Mouse (Mus musculus) heart, embryonic 10.5 days (tissue): ENCODE data around the gene Gbx2. TPM values are rescaled to one million over a fixed set of nuclear protein-coding genes. Genes with fewer than 3 reads are reported as not detected.

Experiments used
- DNase-seq: peaks from one replicate; pipeline ENCODE4 v3.0.0-alpha.2; 2017; ENCODE audit warnings: low spot score
- H3K27ac ChIP-seq: fragments of 300-500 bp; sonication (generic); 2 replicates; pipeline ENCODE4 v1.5.1; 2016; ENCODE audit warnings: mild to moderate bottlenecking
- H3K27me3 ChIP-seq: fragments of 300-500 bp; sonication (generic); 2 replicates; pipeline ENCODE4 v1.6.1; 2016; ENCODE audit warnings: mild to moderate bottlenecking; ENCODE audit not compliant: poor library complexity, insufficient read depth, severe bottlenecking
- H3K36me3 ChIP-seq: fragments of 300-500 bp; sonication (generic); 2 replicates; pipeline ENCODE4 v1.6.1; 2016; ENCODE audit warnings: mild to moderate bottlenecking, moderate library complexity
- H3K4me1 ChIP-seq: fragments of 300-500 bp; sonication (generic); 2 replicates; pipeline ENCODE4 v1.6.1; 2016; ENCODE audit warnings: mild to moderate bottlenecking
- H3K4me3 ChIP-seq: fragments of 300-500 bp; sonication (generic); 2 replicates; pipeline ENCODE4 v1.5.1; 2016; ENCODE audit warnings: mild to moderate bottlenecking, moderate library complexity
- H3K9me3 ChIP-seq: fragments of 300-500 bp; sonication (generic); 2 replicates; pipeline ENCODE4 v1.6.1; 2016; ENCODE audit warnings: mild to moderate bottlenecking, moderate library complexity
- WGBS: fragments of 180-500 bp; shearing (Covaris S2); methylation state at CpG from one replicate; pipeline ENCODE4 v1.1.7; 2016; 5-methylcytosine and 5-hydroxymethylcytosine counted together
- polyA plus RNA-seq: library from polyadenylated mRNA; unstranded; fragments of >200 nt; fragmentation: Nextera tagmentation; extraction: Ambion mirVana; gene quantifications from 2 replicates; pipeline ENCODE4 v1.2.1, GENCODE M21; 2016

Gene Gbx2
- polyA plus RNA-seq, 1 experiment from 2014 or later, result 1.9 TPM

DNA sequence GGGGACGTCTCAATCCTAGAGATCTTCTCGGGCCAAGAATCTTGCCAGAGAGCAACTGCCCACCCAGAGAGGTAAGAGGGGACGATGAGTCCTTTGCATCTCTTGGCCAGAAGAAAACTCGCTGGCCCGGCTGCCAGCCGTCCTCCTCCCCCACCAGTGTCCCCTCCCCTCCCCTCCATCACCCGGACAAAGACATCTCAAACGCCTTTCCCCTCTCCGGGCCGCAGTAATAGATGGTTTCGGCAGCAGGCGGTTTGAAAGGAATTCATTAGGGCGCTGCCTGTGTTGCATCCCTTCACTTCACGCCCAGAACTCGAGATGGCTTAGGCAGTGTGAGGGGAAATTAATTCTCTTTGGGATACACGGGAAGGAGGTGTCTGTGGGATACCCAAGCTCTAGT, 1.6 kb upstream of the Gbx2 start:
- WGBS, result 2% methylated on average over 16 of the region's 16 CpGs
- H3K4me3 ChIP-seq, result no peak overlapping the region
- no peak for DNase-seq

DNA sequence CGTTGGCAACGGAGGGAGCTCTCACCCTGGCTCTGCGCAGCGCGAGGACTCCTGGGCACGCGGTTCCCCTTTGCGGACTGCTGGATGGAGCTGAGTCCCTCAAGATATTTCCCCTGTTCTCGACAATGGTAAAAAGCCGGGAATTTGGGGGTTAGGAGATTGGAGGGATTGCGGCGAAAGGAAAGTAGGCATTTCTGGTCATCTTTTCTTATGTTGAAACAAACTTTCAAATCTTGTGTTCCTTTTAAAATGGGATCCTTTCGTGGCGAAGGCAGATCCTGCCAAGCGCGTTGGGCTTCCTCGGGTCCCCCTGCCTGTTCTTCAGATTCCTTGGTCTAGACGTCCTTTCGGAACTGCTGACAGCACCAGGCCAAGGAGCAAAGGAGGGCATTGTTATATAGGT, 1.0 kb upstream of the Gbx2 start:
- H3K4me1 ChIP-seq, result peaks cover 49% of the 10 kb centered on the region
- peak overlapping the region; percentile 71; the same call in 1 of the 2 replicates for H3K4me3 ChIP-seq

More for the DNA sequence above, 1.6 kb upstream of the Gbx2 start:
- H3K9me3 ChIP-seq, result no peaks in the 10 kb centered on the region
- H3K27ac ChIP-seq, result no peak overlapping the region
- H3K4me1 ChIP-seq, result peaks cover 43% of the 10 kb centered on the region
- H3K27me3 ChIP-seq, result peaks cover 98% of the 10 kb centered on the region
- no peaks in the 10 kb centered on the region for H3K36me3 ChIP-seq

DNA sequence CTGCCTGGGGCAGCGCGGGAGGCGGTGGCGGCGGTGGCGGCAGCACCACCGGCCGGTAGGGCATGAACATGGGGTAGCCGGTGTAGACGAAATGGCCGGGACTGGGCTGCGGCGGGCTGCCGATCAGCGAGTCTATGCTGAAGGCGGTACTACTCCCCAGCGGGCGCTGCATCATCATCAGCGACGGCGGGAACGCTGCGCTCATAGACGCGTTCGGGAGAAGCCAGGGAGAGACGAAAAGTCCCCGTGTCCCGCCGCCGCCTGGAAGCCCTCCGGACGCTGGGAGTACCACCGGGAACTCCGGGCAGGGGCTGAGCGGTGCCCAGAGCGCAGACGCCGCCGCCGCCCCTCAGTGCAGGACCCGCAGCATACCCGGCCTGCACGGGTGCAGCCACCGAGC, 428 bp downstream of the Gbx2 start:
- Histone ChIP-seq H3K27me3 (peaks cover 98% of the 10 kb centered on the region), H3K4me1 (peaks cover 46% of the 10 kb centered on the region), H3K36me3 (no peaks in the 10 kb centered on the region), H3K27ac (peak overlapping the region; percentile 62; the same call in 1 of the 2 replicates), H3K4me3 (peak overlapping the region; percentile 71), H3K9me3 (no peaks in the 10 kb centered on the region)
- no peak for DNase-seq
- WGBS, result under 1% methylated on average over 45 of the region's 45 CpGs

More for the DNA sequence above, 1.0 kb upstream of the Gbx2 start:
- Histone ChIP-seq H3K27me3 (peaks cover 98% of the 10 kb centered on the region), H3K27ac (no peak overlapping the region), H3K9me3 (no peaks in the 10 kb centered on the region), H3K36me3 (no peaks in the 10 kb centered on the region)
- 2% methylated on average over 19 of the region's 19 CpGs for WGBS
- DNase-seq, result peak; percentile 58

DNA sequence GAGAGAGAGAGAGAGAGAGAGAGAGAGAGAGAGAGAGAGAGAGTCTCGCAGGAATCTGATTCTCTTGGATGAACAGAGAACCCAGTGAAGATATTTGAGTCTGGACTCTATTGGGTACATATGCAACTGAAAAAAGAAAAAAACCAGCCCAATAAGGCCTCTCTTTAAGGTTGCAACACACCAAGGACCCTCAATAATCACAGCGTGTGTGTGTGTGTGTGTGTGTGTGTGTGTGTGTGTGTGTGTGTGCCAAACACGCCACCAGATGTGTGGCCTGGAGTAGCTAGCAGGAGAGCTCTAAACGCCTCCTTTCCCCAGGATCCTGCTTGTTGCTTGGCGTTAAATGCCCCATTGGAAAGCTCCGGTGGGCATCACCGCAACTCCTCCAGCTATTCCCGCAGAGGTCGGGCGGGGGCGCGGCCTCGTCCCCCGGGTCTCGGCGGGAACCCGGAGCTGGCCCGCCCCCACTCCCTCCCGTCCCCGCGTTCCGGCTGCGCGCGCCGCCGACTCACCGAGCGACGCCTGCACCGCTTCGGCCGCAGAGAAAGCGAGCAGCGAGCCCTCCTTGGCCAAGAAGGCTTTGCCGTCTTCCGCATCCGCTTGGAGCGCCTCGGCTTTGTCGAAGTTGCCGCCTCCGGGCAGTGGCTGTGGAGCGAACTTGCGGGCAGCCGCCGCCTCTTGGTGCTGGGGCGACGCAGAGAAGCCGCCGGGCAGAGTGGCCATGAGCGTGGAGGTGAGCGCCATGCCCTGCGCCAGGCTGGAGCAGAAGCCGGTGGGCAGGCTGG, 1.1 kb downstream of the Gbx2 start:
- H3K9me3 ChIP-seq, result no peaks in the 10 kb centered on the region
- no peak for DNase-seq
- H3K4me1 ChIP-seq, result peaks cover 46% of the 10 kb centered on the region
- no peaks in the 10 kb centered on the region for H3K36me3 ChIP-seq
- H3K27me3 ChIP-seq, result peaks cover 98% of the 10 kb centered on the region
- H3K27ac ChIP-seq, result peak overlapping the region; percentile 62; the same call in 1 of the 2 replicates
- under 1% methylated on average over 55 of the region's 55 CpGs for WGBS
- H3K4me3 ChIP-seq, result peak overlapping the region; percentile 71

DNA sequence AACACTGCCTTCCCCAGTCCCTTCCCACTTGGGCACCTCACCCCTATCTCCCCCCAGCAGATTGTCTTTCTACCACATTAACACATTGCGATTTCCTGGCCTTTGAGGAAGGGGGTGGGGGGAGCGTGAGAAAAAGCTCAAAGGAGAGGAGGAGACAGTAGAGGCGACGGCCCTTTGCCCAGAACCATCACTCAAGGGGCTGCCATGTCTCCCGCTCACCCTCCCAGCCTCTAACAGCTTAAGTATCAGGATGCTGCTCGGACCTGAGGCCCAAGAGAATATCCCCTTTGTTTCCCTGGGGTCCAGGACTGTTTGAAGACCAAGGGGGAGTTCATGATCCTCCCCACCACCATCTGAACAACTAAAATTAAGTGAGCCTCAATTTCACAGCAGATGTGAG, 1.8 kb downstream of the Gbx2 start:
- H3K27me3 ChIP-seq, result peaks cover 98% of the 10 kb centered on the region
- no peaks in the 10 kb centered on the region for H3K36me3 ChIP-seq
- no peak for DNase-seq
- H3K27ac ChIP-seq, result no peak overlapping the region
- 2% methylated on average over 6 of the region's 6 CpGs for WGBS
- H3K4me3 ChIP-seq, result peak overlapping the region; percentile 27
- peaks cover 46% of the 10 kb centered on the region for H3K4me1 ChIP-seq
- H3K9me3 ChIP-seq, result no peaks in the 10 kb centered on the region

DNA sequence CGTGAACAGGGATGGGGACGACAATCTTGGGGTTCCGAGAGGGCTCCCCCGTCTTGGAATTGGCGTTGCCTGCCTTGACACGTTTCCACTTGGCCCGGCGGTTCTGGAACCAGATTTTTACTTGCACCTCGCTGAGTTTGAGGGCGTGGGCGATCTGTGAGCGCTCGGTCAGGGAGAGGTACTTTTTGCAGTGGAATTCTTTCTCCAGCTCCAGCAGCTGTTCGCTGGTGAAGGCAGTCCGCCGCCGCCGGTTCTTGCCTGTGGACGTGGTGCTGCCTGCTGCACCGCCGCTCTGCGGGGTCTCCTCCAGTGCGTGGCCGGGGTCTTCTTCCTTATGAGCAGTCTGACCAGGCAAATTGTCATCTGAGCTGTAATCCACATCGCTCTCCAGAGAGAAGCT, 2.3 kb downstream of the Gbx2 start:
- H3K27me3 ChIP-seq, result peaks cover 98% of the 10 kb centered on the region
- peaks cover 49% of the 10 kb centered on the region for H3K4me1 ChIP-seq
- no peaks in the 10 kb centered on the region for H3K9me3 ChIP-seq
- H3K36me3 ChIP-seq, result no peaks in the 10 kb centered on the region
- no peak overlapping the region for H3K27ac ChIP-seq
- 5% methylated on average over 25 of the region's 25 CpGs for WGBS
- peak overlapping the region; percentile 27 for H3K4me3 ChIP-seq
- no peak for DNase-seq

DNA sequence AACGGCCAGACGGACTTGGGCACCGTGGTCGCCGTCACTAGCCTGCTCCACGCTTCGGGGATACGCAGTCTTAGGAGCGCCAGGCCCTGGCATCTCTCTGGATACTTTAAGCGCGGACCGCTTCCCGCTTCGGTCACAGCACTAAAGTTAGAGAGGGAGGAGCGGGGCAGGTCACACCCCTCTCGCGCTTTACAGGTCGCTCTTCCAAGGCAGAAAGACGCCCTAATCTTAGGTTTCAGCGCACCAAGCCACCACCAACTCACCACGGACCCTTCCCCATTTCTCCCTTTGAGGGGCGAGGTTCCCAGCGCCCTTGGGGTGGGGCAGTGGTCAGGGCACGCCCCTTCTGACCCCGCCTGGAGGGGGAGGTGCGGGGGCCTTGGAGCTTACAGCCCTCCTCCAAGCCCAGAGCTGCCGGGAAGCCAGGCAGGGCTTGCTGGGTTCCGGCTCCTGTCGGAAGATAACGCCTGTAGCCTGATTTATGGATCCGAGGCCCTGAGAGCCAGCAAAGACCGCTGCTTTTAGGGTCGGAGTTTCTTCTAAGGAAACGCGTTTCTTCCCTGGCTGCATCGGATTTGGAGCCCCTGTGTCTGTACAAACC, 3.8 kb downstream of the Gbx2 start:
- DNase-seq, result no peak
- Histone ChIP-seq H3K4me1 (peaks cover 64% of the 10 kb centered on the region), H3K27me3 (peaks cover 100% of the 10 kb centered on the region), H3K36me3 (no peaks in the 10 kb centered on the region), H3K9me3 (no peaks in the 10 kb centered on the region), H3K4me3 (peak overlapping the region; percentile 56), H3K27ac (no peak overlapping the region)
- WGBS, result 2% methylated on average over 36 of the region's 36 CpGs

DNA sequence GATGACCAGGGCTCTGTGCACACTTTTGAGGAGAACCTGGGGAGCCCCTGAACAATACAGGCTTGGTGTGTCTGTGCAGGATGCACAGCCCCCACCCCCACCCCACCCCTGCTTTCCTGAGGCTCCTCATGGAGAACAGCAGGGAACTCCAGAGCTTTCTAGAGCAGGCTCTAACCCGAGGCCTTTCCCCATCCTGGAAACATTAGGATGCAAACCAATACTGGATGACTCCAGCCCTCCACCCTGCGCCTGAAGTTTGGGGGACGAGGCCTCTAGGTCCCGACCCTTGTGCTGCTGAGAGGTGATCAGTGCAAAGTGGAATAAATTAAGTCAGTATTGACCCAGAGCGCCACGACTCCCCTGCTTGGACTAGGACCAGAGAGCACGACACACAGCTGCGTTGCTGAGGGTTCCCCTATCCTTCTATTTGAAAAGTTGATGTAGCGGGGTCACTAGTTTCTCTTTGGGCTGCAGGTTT, 4.4 kb downstream of the Gbx2 start:
- peak overlapping the region; percentile 56 for H3K4me3 ChIP-seq
- H3K27ac ChIP-seq, result no peak overlapping the region
- DNase-seq, result no peak
- 5% methylated on average over 9 of the region's 9 CpGs for WGBS
- H3K4me1 ChIP-seq, result peaks cover 59% of the 10 kb centered on the region
- H3K27me3 ChIP-seq, result peaks cover 100% of the 10 kb centered on the region
- H3K36me3 ChIP-seq, result no peaks in the 10 kb centered on the region
- no peaks in the 10 kb centered on the region for H3K9me3 ChIP-seq

DNA sequence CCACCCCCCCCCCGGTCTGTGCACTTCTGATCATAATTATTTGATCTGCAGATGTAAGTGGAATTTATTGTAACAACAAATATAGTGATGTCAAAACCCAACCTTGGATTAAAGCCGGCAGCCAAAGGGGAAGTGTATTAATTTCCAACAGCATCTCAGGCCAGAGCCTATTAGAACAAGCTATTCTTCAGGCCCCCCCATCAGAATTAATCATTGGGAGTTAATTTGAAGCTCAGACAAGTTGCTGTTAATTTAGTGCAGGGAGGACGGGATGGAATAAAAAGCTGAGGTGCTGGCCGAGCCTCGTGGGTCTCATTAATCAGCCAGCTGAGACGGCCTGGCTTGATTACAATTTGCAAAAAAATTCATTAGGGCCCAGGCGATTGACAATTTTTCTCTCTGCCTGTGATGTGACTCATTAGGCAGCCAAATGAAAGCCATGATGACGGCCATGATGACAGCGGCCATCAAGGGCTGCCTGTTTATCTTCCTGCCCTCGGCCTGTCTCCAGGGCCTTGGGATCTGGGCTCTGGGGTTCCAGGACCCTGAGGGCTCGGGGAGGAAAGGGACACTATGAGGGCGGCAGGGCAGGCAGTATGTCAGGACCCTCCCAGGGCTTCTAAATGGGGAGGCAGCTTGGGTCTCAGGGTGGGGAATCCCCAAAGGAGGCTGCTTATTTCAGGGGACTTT, 5.3 kb downstream of the Gbx2 start:
- no peaks in the 10 kb centered on the region for H3K9me3 ChIP-seq
- 19% methylated on average over 12 of the region's 12 CpGs for WGBS
- H3K36me3 ChIP-seq, result no peaks in the 10 kb centered on the region
- no peak overlapping the region for H3K4me3 ChIP-seq
- H3K4me1 ChIP-seq, result peaks cover 49% of the 10 kb centered on the region
- peaks cover 100% of the 10 kb centered on the region for H3K27me3 ChIP-seq
- H3K27ac ChIP-seq, result no peak overlapping the region
- no peak for DNase-seq

DNA sequence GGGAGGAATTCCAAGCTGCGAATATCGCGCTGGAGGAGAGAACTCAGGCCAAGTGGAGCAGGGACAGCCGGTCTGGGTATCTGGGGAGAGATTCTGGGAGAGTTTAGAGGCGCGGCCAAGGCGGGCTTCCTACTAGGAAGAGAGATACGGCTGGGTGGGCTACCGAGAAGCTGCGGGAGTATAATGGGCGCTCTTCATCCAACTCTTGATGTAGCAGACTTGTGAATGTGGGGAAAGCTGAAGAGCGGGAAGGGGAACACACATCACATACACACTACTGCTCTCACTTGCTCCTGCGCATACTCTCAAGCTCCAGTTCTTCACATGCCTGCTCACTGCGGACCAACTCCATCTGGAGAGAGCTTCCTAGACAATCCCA, 7.3 kb downstream of the Gbx2 start:
- no peak overlapping the region for H3K27ac ChIP-seq
- H3K27me3 ChIP-seq, result peaks cover 100% of the 10 kb centered on the region
- peak overlapping the region; percentile 53 for H3K4me3 ChIP-seq
- WGBS, result 5% methylated on average over 14 of the region's 14 CpGs
- H3K4me1 ChIP-seq, result peaks cover 31% of the 10 kb centered on the region
- H3K36me3 ChIP-seq, result no peaks in the 10 kb centered on the region
- DNase-seq, result no peak
- peaks cover 4% of the 10 kb centered on the region for H3K9me3 ChIP-seq

DNA sequence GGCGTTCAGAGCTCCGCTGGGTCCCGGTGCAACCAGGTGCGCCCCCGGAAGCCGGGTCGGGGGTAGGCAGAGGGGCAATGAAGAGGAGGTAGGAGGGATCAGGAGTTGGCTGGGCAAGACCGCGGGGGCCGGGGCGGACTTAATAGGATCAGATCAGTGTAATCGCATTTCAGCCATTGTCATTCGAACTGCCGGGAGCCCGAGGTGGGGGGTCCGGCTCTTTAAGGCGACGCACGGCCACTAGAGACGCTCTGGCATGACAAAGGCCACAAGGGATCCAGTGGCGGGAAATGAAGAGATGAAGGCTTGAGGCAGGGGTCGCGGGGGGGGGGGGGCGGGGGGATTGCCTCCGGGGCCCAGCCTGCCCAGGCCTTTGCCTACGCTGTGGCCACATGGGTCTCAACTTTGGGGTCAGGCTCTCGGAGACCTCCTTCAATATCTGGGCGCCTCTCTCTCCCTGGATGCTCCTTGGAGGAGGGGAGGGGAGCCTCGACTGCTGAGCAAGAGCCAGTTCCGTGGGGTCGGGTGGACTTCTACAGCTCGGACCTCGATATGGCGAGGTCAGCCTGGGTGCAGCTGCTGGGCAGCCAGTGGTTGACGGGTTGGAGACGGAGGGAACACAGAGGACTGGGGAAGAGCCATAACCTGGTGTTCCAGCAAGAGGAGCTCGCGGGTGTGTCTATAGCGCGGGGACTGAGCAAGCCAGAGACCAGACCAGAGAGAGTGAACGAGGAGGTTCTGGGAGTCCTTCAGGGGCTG, 7.9 kb downstream of the Gbx2 start:
- WGBS, result 1% methylated on average over 41 of the region's 41 CpGs
- Histone ChIP-seq H3K9me3 (peaks cover 4% of the 10 kb centered on the region), H3K36me3 (no peaks in the 10 kb centered on the region), H3K27ac (no peak overlapping the region), H3K4me3 (peak overlapping the region; percentile 53), H3K27me3 (peaks cover 100% of the 10 kb centered on the region), H3K4me1 (peaks cover 29% of the 10 kb centered on the region)
- no peak for DNase-seq

DNA sequence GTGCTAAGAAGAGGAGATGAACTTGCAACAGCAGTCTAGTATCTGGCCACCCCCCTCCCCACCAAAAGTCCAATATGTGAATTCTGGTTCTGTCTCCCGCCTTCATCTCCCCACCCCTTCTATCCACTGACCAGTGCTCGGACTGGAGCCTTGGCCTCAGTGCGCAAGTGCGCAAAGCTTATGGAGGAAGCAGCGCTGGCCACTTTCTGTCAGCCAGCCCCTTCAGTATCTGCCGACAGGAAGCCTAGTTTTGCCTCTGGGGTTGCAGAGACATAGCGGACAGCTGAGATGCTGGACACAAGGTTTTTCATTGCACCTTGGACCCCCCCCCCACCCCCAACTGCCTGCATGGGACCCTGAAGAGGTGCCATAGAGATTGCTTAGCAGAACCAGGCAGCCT, 8.7 kb downstream of the Gbx2 start:
- no peaks in the 10 kb centered on the region for H3K36me3 ChIP-seq
- peaks cover 100% of the 10 kb centered on the region for H3K27me3 ChIP-seq
- no peak for DNase-seq
- WGBS, result 2% methylated on average over 7 of the region's 7 CpGs
- peak overlapping the region; percentile 53 for H3K4me3 ChIP-seq
- H3K9me3 ChIP-seq, result peaks cover 4% of the 10 kb centered on the region
- no peak overlapping the region for H3K27ac ChIP-seq
- peaks cover 25% of the 10 kb centered on the region for H3K4me1 ChIP-seq
